Mouse (Mus musculus) limb, embryonic 10.5 days (tissue): ENCODE measurements around the gene Tenm4. TPM values are rescaled to one million over a fixed set of nuclear protein-coding genes. Genes with fewer than 3 reads are reported as not detected.

Experiments
- DNase-seq: peaks from one replicate; pipeline ENCODE4 v3.0.0-alpha.2; 2017; ENCODE audit warnings: low spot score
- H3K27ac ChIP-seq: fragments of 300-500 bp; sonication (generic); 2 replicates; pipeline ENCODE4 v1.5.1; 2016; ENCODE audit warnings: mild to moderate bottlenecking
- H3K27me3 ChIP-seq: fragments of 300-500 bp; sonication (generic); 2 replicates; pipeline ENCODE4 v1.6.1; 2016; ENCODE audit warnings: low read depth, mild to moderate bottlenecking; ENCODE audit not compliant: poor library complexity, severe bottlenecking
- H3K36me3 ChIP-seq: fragments of 300-500 bp; sonication (generic); 2 replicates; pipeline ENCODE4 v1.6.1; 2016; ENCODE audit warnings: mild to moderate bottlenecking, moderate library complexity
- H3K4me1 ChIP-seq: fragments of 300-500 bp; sonication (generic); 2 replicates; pipeline ENCODE4 v1.6.1; 2016
- H3K4me3 ChIP-seq: fragments of 300-500 bp; sonication (generic); 2 replicates; pipeline ENCODE4 v1.5.1; 2016; ENCODE audit warnings: mild to moderate bottlenecking, moderate library complexity
- H3K9me3 ChIP-seq: fragments of 300-500 bp; sonication (generic); replicated peaks from 2 replicates; pipeline ENCODE4 v1.6.1; 2016; ENCODE audit warnings: mild to moderate bottlenecking
- WGBS: fragments of 180-500 bp; shearing (Covaris S2); methylation state at CpG from one replicate; pipeline ENCODE4 v1.1.7; 2016; 5-methylcytosine and 5-hydroxymethylcytosine counted together
- polyA plus RNA-seq: library from polyadenylated mRNA; unstranded; fragments of >200 nt; fragmentation: Nextera tagmentation; extraction: Ambion mirVana; gene quantifications from 2 replicates; pipeline ENCODE4 v1.2.1, GENCODE M21; 2016

The Tenm4 gene
- polyA plus RNA-seq, 1 experiment from 2014 or later: 32.1 TPM

GRCm38 (mm10) chr7:96708968-96709367 lies 537.9 kb downstream of the Tenm4 start:
- no peaks in the 10 kb centered on the region for H3K27me3 ChIP-seq
- H3K4me3 ChIP-seq: no peak overlapping the region
- 91% methylated on average over 8 of the region's 8 CpGs for WGBS
- H3K9me3 ChIP-seq: no peaks in the 10 kb centered on the region
- DNase-seq: no peak
- peaks cover 17% of the 10 kb centered on the region for H3K4me1 ChIP-seq
- no peak overlapping the region for H3K27ac ChIP-seq
- H3K36me3 ChIP-seq: peaks cover 86% of the 10 kb centered on the region

DNA sequence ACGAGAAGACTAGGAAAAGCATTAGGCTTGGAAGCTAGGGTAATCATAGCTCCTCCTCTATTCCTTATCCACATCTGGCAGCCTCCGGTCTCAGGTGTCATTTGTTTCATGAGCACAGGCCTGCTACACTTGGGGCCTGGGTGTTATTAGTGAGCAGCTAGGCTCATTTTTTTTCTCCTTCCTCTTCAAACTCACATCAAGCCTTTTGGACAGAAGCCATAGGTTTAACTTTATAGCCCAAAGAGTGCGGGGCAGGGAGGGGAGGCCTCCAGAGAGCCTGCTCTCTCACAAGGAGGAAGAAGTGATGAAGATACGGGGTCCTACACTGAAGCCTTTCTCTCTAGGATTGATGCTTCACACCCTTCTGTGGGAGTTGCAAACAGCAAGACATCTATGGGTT lies 538.8 kb downstream of the Tenm4 start:
- H3K27me3 ChIP-seq: no peaks in the 10 kb centered on the region
- WGBS: 73% methylated on average over 4 of the region's 4 CpGs
- no peak for DNase-seq
- peaks cover 84% of the 10 kb centered on the region for H3K36me3 ChIP-seq
- H3K4me1 ChIP-seq: peaks cover 15% of the 10 kb centered on the region
- no peaks in the 10 kb centered on the region for H3K9me3 ChIP-seq
- H3K27ac ChIP-seq: 0 out of 2 replicates have a peak overlapping the region, but pooled peaks have one; percentile 46
- H3K4me3 ChIP-seq: no peak overlapping the region

DNA sequence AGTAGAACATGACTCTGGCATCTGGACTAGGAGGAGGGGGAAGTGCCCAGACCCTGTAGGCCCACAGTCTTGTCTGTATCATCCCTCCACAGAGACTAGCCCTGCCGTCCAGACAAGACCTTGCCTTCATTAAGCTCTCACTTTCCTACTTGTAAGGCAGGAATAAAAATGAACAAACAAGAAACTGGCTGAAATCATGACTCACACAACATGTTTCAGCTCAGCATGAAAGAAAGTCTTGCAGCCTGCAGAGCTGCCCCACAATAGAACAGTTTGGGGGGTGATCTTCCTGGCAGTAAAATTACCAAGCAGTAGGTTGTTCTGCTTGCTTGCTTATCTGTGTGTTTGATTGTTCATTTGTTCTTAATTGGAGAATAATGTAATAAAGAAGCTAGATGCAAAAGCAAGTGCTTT lies 539.6 kb downstream of the Tenm4 start:
- H3K27ac ChIP-seq: peak overlapping the region; percentile 46; the same call in 1 of the 2 replicates
- H3K27me3 ChIP-seq: no peaks in the 10 kb centered on the region
- H3K4me3 ChIP-seq: no peak overlapping the region
- WGBS: 84% methylated on average over 1 of the region's 1 CpGs
- peaks cover 15% of the 10 kb centered on the region for H3K4me1 ChIP-seq
- H3K9me3 ChIP-seq: no peaks in the 10 kb centered on the region
- H3K36me3 ChIP-seq: peaks cover 84% of the 10 kb centered on the region
- DNase-seq: no peak

- no peak overlapping the region for H3K27ac ChIP-seq
- no peak for DNase-seq
- no peak overlapping the region for H3K4me3 ChIP-seq
- H3K9me3 ChIP-seq: no peaks in the 10 kb centered on the region
- H3K36me3 ChIP-seq: peaks cover 76% of the 10 kb centered on the region
- H3K4me1 ChIP-seq: peaks cover 18% of the 10 kb centered on the region
- H3K27me3 ChIP-seq: no peaks in the 10 kb centered on the region
These were observed 541.8 kb downstream of the Tenm4 start for GRCm38 (mm10) chr7:96712876-96713275.

GRCm38 (mm10) chr7:96716911-96717310 lies 545.9 kb downstream of the Tenm4 start:
- no peak for DNase-seq
- Histone ChIP-seq H3K27me3 (no peaks in the 10 kb centered on the region), H3K27ac (no peak overlapping the region), H3K4me3 (no peak overlapping the region), H3K4me1 (peaks cover 31% of the 10 kb centered on the region), H3K36me3 (peaks cover 61% of the 10 kb centered on the region), H3K9me3 (no peaks in the 10 kb centered on the region)
- WGBS: 85% methylated on average over 4 of the region's 4 CpGs

- 47% methylated on average over 14 of the region's 14 CpGs for WGBS
- DNase-seq: peak; percentile 41
- no peaks in the 10 kb centered on the region for H3K9me3 ChIP-seq
- peaks cover 61% of the 10 kb centered on the region for H3K36me3 ChIP-seq
- H3K4me3 ChIP-seq: no peak overlapping the region
- H3K27me3 ChIP-seq: no peaks in the 10 kb centered on the region
- H3K4me1 ChIP-seq: peaks cover 31% of the 10 kb centered on the region
- H3K27ac ChIP-seq: peak overlapping the region; percentile 62
These were observed 547.4 kb downstream of the Tenm4 start for GRCm38 (mm10) chr7:96718201-96719155.

GRCm38 (mm10) chr7:96719926-96720325 lies 548.9 kb downstream of the Tenm4 start:
- WGBS: 75% methylated on average over 1 of the region's 1 CpGs
- H3K27me3 ChIP-seq: no peaks in the 10 kb centered on the region
- no peak for DNase-seq
- H3K9me3 ChIP-seq: no peaks in the 10 kb centered on the region
- peaks cover 31% of the 10 kb centered on the region for H3K4me1 ChIP-seq
- peaks cover 62% of the 10 kb centered on the region for H3K36me3 ChIP-seq
- H3K27ac ChIP-seq: no peak overlapping the region; the same call in 1 of the 2 replicates
- H3K4me3 ChIP-seq: no peak overlapping the region

- H3K9me3 ChIP-seq: no peaks in the 10 kb centered on the region
- DNase-seq: no peak
- H3K36me3 ChIP-seq: peaks cover 62% of the 10 kb centered on the region
- WGBS: 87% methylated on average over 5 of the region's 5 CpGs
- H3K27ac ChIP-seq: no peak overlapping the region
- no peaks in the 10 kb centered on the region for H3K27me3 ChIP-seq
- no peak overlapping the region for H3K4me3 ChIP-seq
- peaks cover 31% of the 10 kb centered on the region for H3K4me1 ChIP-seq
These were observed 549.4 kb downstream of the Tenm4 start for GRCm38 (mm10) chr7:96720465-96720864.

- DNase-seq: no peak
- peaks cover 30% of the 10 kb centered on the region for H3K4me1 ChIP-seq
- H3K27ac ChIP-seq: no peak overlapping the region
- H3K36me3 ChIP-seq: peaks cover 60% of the 10 kb centered on the region
- H3K9me3 ChIP-seq: no peaks in the 10 kb centered on the region
- H3K27me3 ChIP-seq: no peaks in the 10 kb centered on the region
- WGBS: 40% methylated on average over 3 of the region's 3 CpGs
- H3K4me3 ChIP-seq: no peak overlapping the region
These were observed 551.8 kb downstream of the Tenm4 start for GRCm38 (mm10) chr7:96722796-96723195.

DNA sequence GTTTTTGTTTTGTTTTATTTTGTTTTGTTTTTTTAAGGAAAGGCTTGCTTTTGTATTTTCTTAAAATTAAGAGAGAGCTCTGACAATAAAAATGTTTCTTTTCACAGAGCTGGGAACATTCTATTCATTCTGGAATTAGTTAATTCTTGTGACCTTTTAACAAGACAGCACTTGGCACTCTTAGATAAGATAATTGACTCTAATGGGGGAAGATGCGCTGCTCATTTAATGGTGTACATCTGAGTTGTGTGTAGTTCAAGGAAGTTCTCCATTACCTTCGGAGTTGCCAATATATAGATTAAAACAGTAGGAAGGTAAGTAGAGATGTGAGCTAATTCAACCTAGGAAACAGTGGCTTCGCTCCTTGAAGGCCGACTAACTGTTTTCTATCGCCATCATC lies 554.6 kb downstream of the Tenm4 start:
- peaks cover 68% of the 10 kb centered on the region for H3K36me3 ChIP-seq
- H3K27me3 ChIP-seq: no peaks in the 10 kb centered on the region
- H3K4me1 ChIP-seq: peaks cover 14% of the 10 kb centered on the region
- no peak overlapping the region for H3K27ac ChIP-seq
- WGBS: 95% methylated on average over 5 of the region's 5 CpGs
- no peaks in the 10 kb centered on the region for H3K9me3 ChIP-seq
- H3K4me3 ChIP-seq: no peak overlapping the region
- DNase-seq: no peak

GRCm38 (mm10) chr7:96730360-96730759 lies 559.3 kb downstream of the Tenm4 start:
- H3K36me3 ChIP-seq: peaks cover 46% of the 10 kb centered on the region
- WGBS: 92% methylated on average over 1 of the region's 1 CpGs
- no peak overlapping the region for H3K27ac ChIP-seq
- peaks cover 38% of the 10 kb centered on the region for H3K4me1 ChIP-seq
- no peaks in the 10 kb centered on the region for H3K9me3 ChIP-seq
- no peaks in the 10 kb centered on the region for H3K27me3 ChIP-seq
- DNase-seq: no peak
- H3K4me3 ChIP-seq: no peak overlapping the region

DNA sequence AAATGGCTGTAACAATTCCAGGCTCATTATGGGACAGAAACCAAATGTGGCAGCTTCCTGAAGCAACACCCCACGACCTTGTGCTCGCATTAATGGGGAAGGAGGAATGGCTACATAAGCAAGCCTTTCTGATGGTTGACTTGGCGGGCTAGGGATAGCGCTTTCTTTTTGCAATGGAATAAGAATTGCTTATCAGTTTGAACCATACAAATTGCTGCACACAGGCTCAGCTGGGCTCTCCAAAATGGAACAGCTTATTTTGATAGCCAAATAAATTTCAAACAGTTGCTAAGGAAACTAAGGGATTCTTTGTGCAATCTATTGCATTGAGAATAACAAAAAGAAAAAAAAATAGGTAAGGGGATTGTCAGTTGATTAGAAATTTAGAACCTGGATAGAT lies 560.9 kb downstream of the Tenm4 start:
- DNase-seq: no peak
- Histone ChIP-seq H3K27ac (no peak overlapping the region), H3K4me1 (peaks cover 42% of the 10 kb centered on the region), H3K27me3 (no peaks in the 10 kb centered on the region), H3K9me3 (no peaks in the 10 kb centered on the region), H3K36me3 (peaks cover 54% of the 10 kb centered on the region), H3K4me3 (no peak overlapping the region)
- WGBS: 92% methylated on average over 4 of the region's 4 CpGs

DNA sequence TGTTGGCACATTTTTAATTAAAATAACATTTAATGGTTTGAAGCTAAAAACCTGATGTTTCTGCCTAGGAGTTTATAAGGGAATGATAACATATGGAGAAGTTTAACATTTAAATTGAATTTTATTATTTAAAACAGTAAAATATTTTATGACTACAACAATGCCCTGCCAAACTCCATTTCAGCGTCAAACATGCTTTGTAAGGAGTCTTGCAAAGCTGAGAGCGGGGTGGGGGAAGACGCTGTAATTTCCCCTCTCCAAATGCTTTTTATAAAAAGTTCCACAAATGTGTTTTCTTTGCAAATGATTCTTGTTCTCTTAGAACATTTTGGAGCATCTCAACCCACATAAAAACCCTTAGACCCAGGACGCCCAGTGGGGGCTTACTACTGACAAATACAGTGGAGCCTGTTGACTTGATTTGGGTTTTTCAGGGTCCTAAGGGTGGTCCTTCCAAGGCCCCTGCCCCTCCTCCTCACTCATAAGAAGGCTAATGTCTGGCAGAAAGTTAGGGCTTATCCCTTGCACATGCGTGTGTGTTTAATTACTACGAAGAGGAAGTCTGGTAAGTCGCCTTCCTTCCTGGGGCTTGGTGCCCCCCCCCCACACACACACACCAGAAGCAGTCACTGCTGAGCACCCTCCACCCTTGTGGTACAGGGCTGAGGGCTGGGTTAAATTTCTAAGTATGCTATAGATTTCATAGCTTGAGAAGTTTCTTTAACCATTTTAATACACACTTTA lies 563.4 kb downstream of the Tenm4 start:
- H3K27me3 ChIP-seq: no peaks in the 10 kb centered on the region
- DNase-seq: no peak
- H3K4me3 ChIP-seq: no peak overlapping the region
- peaks cover 45% of the 10 kb centered on the region for H3K4me1 ChIP-seq
- 55% methylated on average over 7 of the region's 7 CpGs for WGBS
- peak overlapping the region; percentile 31 for H3K27ac ChIP-seq
- peaks cover 59% of the 10 kb centered on the region for H3K36me3 ChIP-seq
- H3K9me3 ChIP-seq: no peaks in the 10 kb centered on the region
